ENCODE assay signal across 16 mouse cellular contexts in the genomic region with DNA sequence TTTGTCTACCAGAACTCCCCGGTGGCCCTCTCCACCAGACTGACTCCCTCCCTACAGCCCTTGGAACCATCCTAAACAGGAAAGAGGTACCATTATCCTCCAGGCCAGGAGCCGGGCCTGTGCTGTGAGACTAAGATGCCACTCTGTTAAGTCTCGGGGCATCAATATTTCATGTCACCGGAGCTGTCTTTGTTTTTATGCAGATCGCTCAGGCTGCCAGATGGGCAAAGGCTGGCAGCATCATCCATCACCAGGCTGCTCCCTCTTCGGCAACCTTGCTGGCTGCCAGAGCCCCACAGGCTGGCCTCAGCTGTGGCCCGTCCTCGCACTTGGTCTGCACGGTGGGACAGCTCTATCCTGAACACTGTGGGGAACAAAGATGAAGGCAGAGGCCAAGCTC. TPM values are rescaled to one million over a fixed set of nuclear protein-coding genes. Genes with fewer than 3 reads are reported as not detected.
DNase-seq lines count a peak whose midpoint lies in the region; ATAC-seq and TF ChIP-seq lines count a peak whose summit lies in the region.
"Had no signal": no experiment of that assay in that cellular context is flagged by ENCODE, and none has a peak within 500 bp of the region (broad histone marks: within the 10 kb centered on the region; RNA-seq: fewer than 3 reads in every experiment).

No protein-coding gene starts in this region.

- TF ChIP-seq CTCF in layer of hippocampus, adult 2 months (conservative IDR thresholded peaks at IDR 0.05) = no peak
- no peak for TF ChIP-seq CTCF in thymus, adult 2 months (IDR thresholded peaks at IDR 0.05; ENCODE audit: borderline replicate concordance, control insufficient read depth, extremely low read depth, insufficient read depth, low read length, poor library complexity)
- TF ChIP-seq CTCF in liver, postnatal 0 days (IDR thresholded peaks at IDR 0.05; ENCODE audit: low read depth) = no peak

- DNase-seq in layer of hippocampus, adult 2 months (ENCODE audit: low spot score in 2 of 2) = no peak
- DNase-seq in layer of hippocampus, adult 18-20 months (ENCODE audit: low spot score in 2 of 2) = no peak
- peak; percentile 74 to 81 for DNase-seq in cerebellum, postnatal 14 days
- DNase-seq in thymus, adult 2 months = no peak
- no peak for DNase-seq in kidney, postnatal 10 days
- no peak for DNase-seq in liver, postnatal 0 days
- DNase-seq: gastrocnemius, adult 2 months; kidney, postnatal 14 days; lung, postnatal 4 days had no signal

- H3K4me2 ChIP-seq in hindbrain, embryonic 15.5 days = no peak overlapping the region
- H3K4me2 ChIP-seq in neural tube, embryonic 15.5 days = no peak overlapping the region
- H3K4me2 ChIP-seq in liver, postnatal 0 days (ENCODE audit: low read depth, low read length) = no peak overlapping the region

- TF ChIP-seq POLR2A in thymus, adult 2 months (IDR thresholded peaks at IDR 0.05; ENCODE audit: control insufficient read depth, extremely low read depth, insufficient read depth, low read length, poor library complexity) = no peak

- H3K27ac ChIP-seq in layer of hippocampus, adult 2 months = 0 out of 2 replicates have a peak overlapping the region, but pooled peaks have one; percentile 10
- no peak overlapping the region for H3K27ac ChIP-seq in hindbrain, embryonic 15.5 days (replicated peaks)
- H3K27ac ChIP-seq in neural tube, embryonic 15.5 days (replicated peaks) = no peak overlapping the region
- no peak overlapping the region for H3K27ac ChIP-seq in thymus, adult 2 months (ENCODE audit: control insufficient read depth, insufficient read depth, low read length)
- no peak overlapping the region for H3K27ac ChIP-seq in liver, postnatal 0 days (ENCODE audit: low read depth)
- H3K27ac ChIP-seq: gastrocnemius, adult 2 months; heart, embryonic 10.5 days; left cerebral cortex, adult 2 months had no signal

- TF ChIP-seq EP300 in liver, postnatal 0 days (IDR thresholded peaks at IDR 0.05; ENCODE audit: low read depth) = no peak

- peak; percentile 86 for ATAC-seq in hindbrain, embryonic 15.5 days (ENCODE audit: low FRiP score, low read depth)
- ATAC-seq in neural tube, embryonic 15.5 days (ENCODE audit: low FRiP score) = peak; percentile 59; the same call in 1 of the 2 replicates
- no peak for ATAC-seq in liver, postnatal 0 days

- WGBS in hindbrain, embryonic 15.5 days = 24% methylated on average over 9 of the region's 9 CpGs
- WGBS in neural tube, embryonic 15.5 days = 14% methylated on average over 9 of the region's 9 CpGs
- WGBS in thymus, adult 2 months = 88% methylated on average over 9 of the region's 9 CpGs
- WGBS in liver, postnatal 0 days (ENCODE audit: insufficient replicate concordance) = 74% methylated on average over 9 of the region's 9 CpGs

- H3K4me3 ChIP-seq in layer of hippocampus, adult 2 months = no peak overlapping the region
- H3K4me3 ChIP-seq in hindbrain, embryonic 15.5 days = no peak overlapping the region
- H3K4me3 ChIP-seq in neural tube, embryonic 15.5 days (replicated peaks) = no peak overlapping the region
- H3K4me3 ChIP-seq in thymus, adult 2 months (ENCODE audit: control insufficient read depth, insufficient read depth, low read length) = no peak overlapping the region
- no peak overlapping the region for H3K4me3 ChIP-seq in liver, postnatal 0 days (ENCODE audit: low read depth, low read length)
- H3K4me3 ChIP-seq: gastrocnemius, adult 2 months; heart, embryonic 10.5 days; left cerebral cortex, adult 2 months had no signal

- H3K36me3 ChIP-seq in hindbrain, embryonic 15.5 days = no peaks in the 10 kb centered on the region
- no peaks in the 10 kb centered on the region for H3K36me3 ChIP-seq in neural tube, embryonic 15.5 days
- no peaks in the 10 kb centered on the region for H3K36me3 ChIP-seq in thymus, adult 2 months (ENCODE audit: control insufficient read depth, insufficient read depth, low read length)
- H3K36me3 ChIP-seq in liver, postnatal 0 days (replicated peaks; ENCODE audit: insufficient read depth, low read length) = no peaks in the 10 kb centered on the region
- H3K36me3 ChIP-seq: heart, embryonic 10.5 days had no signal

- H3K9ac ChIP-seq in hindbrain, embryonic 15.5 days = no peak overlapping the region
- no peak overlapping the region for H3K9ac ChIP-seq in neural tube, embryonic 15.5 days (replicated peaks)
- H3K9ac ChIP-seq in liver, postnatal 0 days (replicated peaks) = no peak overlapping the region

- H3K9me3 ChIP-seq in hindbrain, embryonic 15.5 days = no peaks in the 10 kb centered on the region
- H3K9me3 ChIP-seq in neural tube, embryonic 15.5 days (replicated peaks) = no peaks in the 10 kb centered on the region
- H3K9me3 ChIP-seq in liver, postnatal 0 days (ENCODE audit: low read length) = no peaks in the 10 kb centered on the region
- H3K9me3 ChIP-seq: heart, embryonic 10.5 days had no signal

- H3K27me3 ChIP-seq in hindbrain, embryonic 15.5 days = no peaks in the 10 kb centered on the region
- no peaks in the 10 kb centered on the region for H3K27me3 ChIP-seq in neural tube, embryonic 15.5 days (replicated peaks)
- H3K27me3 ChIP-seq in thymus, adult 2 months (ENCODE audit: control insufficient read depth, insufficient read depth, low read length) = no peaks in the 10 kb centered on the region
- no peaks in the 10 kb centered on the region for H3K27me3 ChIP-seq in liver, postnatal 0 days (ENCODE audit: insufficient read depth, low read length)

- no peaks in the 10 kb centered on the region for H3K4me1 ChIP-seq in hindbrain, embryonic 15.5 days (replicated peaks)
- H3K4me1 ChIP-seq in neural tube, embryonic 15.5 days = no peaks in the 10 kb centered on the region; the same call in 1 of the 2 replicates
- no peaks in the 10 kb centered on the region for H3K4me1 ChIP-seq in thymus, adult 2 months (replicated peaks; ENCODE audit: control insufficient read depth, insufficient read depth, low read length)
- H3K4me1 ChIP-seq in liver, postnatal 0 days (ENCODE audit: insufficient read depth) = no peaks in the 10 kb centered on the region
- H3K4me1 ChIP-seq: heart, embryonic 10.5 days had no signal

RNA-seq across cellular contexts. Expression of a gene that starts 6.4 kb away (rescaled TPM):
- not detected for total RNA-seq in layer of hippocampus, adult 2 months (2021)
- total RNA-seq in layer of hippocampus, adult 18-20 months (2021) = not detected
- polyA plus RNA-seq in hindbrain, embryonic 15.5 days (2015; fragmentation: Nextera tagmentation; extraction: Ambion mirVana) = not detected in 2 replicates
- polyA plus RNA-seq in neural tube, embryonic 15.5 days (2015; fragmentation: Nextera tagmentation; extraction: Ambion mirVana) = not detected in 2 replicates
- polyA plus RNA-seq in thymus, adult 2 months (2012; rRNA removed) = not detected in 2 replicates
- not detected in 2 replicates for polyA plus RNA-seq in liver, postnatal 0 days (2015; fragmentation: Nextera tagmentation; extraction: Ambion mirVana)
- total RNA-seq: liver, adult 2 months; neutrophil, adult 5-6 weeks had no signal
- polyA plus RNA-seq: heart, embryonic 10.5 days; liver, adult 2 months; stomach, embryonic 16.5 days had no signal

RNA-seq across cellular contexts. Expression of a gene that starts 45.0 kb away (rescaled TPM):
- total RNA-seq in layer of hippocampus, adult 2 months (2021) = not detected
- not detected for total RNA-seq in layer of hippocampus, adult 18-20 months (2021)
- 4.5 TPM in 1 of 2 replicates, not detected in the other for polyA plus RNA-seq in hindbrain, embryonic 15.5 days (2015; fragmentation: Nextera tagmentation; extraction: Ambion mirVana)
- polyA plus RNA-seq in neural tube, embryonic 15.5 days (2015; fragmentation: Nextera tagmentation; extraction: Ambion mirVana) = 0.17 and 0.24 TPM in 2 replicates
- polyA plus RNA-seq in thymus, adult 2 months (2012; rRNA removed) = 0.64 and 0.85 TPM in 2 replicates
- polyA plus RNA-seq in liver, postnatal 0 days (2015; fragmentation: Nextera tagmentation; extraction: Ambion mirVana) = 3.9 and 4.2 TPM in 2 replicates
- total RNA-seq: gastrocnemius, adult 2 months; left cerebral cortex, adult 2 months; neutrophil, adult 5-6 weeks had no signal
- polyA plus RNA-seq: heart, embryonic 10.5 days; liver, adult 2 months had no signal

RNA-seq across cellular contexts. Expression of a gene that starts 53.9 kb away (rescaled TPM):
- total RNA-seq in layer of hippocampus, adult 2 months (2021) = not detected
- total RNA-seq in layer of hippocampus, adult 18-20 months (2021) = not detected
- polyA plus RNA-seq in hindbrain, embryonic 15.5 days (2015; fragmentation: Nextera tagmentation; extraction: Ambion mirVana) = 0.12 and 0.40 TPM in 2 replicates
- polyA plus RNA-seq in neural tube, embryonic 15.5 days (2015; fragmentation: Nextera tagmentation; extraction: Ambion mirVana) = 0.14 TPM in 1 of 2 replicates, not detected in the other
- polyA plus RNA-seq in thymus, adult 2 months (2012; rRNA removed) = 0.53 and 0.54 TPM in 2 replicates
- polyA plus RNA-seq in liver, postnatal 0 days (2015; fragmentation: Nextera tagmentation; extraction: Ambion mirVana) = 0.24 and 0.26 TPM in 2 replicates
- total RNA-seq: gastrocnemius, adult 2 months; left cerebral cortex, adult 2 months; liver, adult 2 months; neutrophil, adult 5-6 weeks had no signal
- polyA plus RNA-seq: heart, embryonic 10.5 days; liver, adult 2 months had no signal

Comparison
In these comparisons a context has a peak if more than half of its experiments do, and no peak if none do; other contexts are left out.
1. DNase-seq: peak in cerebellum, postnatal 14 days (2 of 2); none in layer of hippocampus, adult 2 months (0 of 2), layer of hippocampus, adult 18-20 months (0 of 2), thymus, adult 2 months (single experiment), kidney, postnatal 10 days (single experiment) and liver, postnatal 0 days (single experiment).